Mouse (Mus musculus) hindbrain, embryonic 13.5 days (tissue): ENCODE measurements around the gene Ehf. TPM values are rescaled to one million over a fixed set of nuclear protein-coding genes. Genes with fewer than 3 reads are reported as not detected.

Source experiments
- ATAC-seq: fragments of 200-750 bp; cut with Nextera tagmentation; 2 replicates; pipeline ENCODE4 v1.8.0; 2017; ENCODE audit warnings: moderate TSS enrichment; ENCODE audit not compliant: low FRiP score
- H3K27ac ChIP-seq: fragments of 300-500 bp; sonication (generic); 2 replicates; pipeline ENCODE4 v1.5.1; 2015; ENCODE audit warnings: inconsistent platforms, mild to moderate bottlenecking, moderate library complexity
- H3K27me3 ChIP-seq: fragments of 300-500 bp; sonication (generic); 2 replicates; pipeline ENCODE4 v1.6.1; 2015; ENCODE audit warnings: mild to moderate bottlenecking, inconsistent platforms
- H3K36me3 ChIP-seq: fragments of 300-500 bp; sonication (generic); 2 replicates; pipeline ENCODE4 v1.6.1; 2015; ENCODE audit warnings: mild to moderate bottlenecking, inconsistent platforms
- H3K4me1 ChIP-seq: fragments of 300-500 bp; sonication (generic); replicated peaks from 2 replicates; pipeline ENCODE4 v1.6.1; 2015; ENCODE audit warnings: inconsistent platforms
- H3K4me2 ChIP-seq: fragments of 300-500 bp; sonication (generic); 2 replicates; pipeline ENCODE4 v1.6.1; 2015; ENCODE audit warnings: inconsistent platforms, mild to moderate bottlenecking, moderate library complexity
- H3K4me3 ChIP-seq: fragments of 300-500 bp; sonication (generic); 2 replicates; pipeline ENCODE4 v1.5.1; 2015; ENCODE audit warnings: mild to moderate bottlenecking, inconsistent platforms
- H3K9ac ChIP-seq: fragments of 300-500 bp; sonication (generic); 2 replicates; pipeline ENCODE4 v1.6.1; 2015; ENCODE audit warnings: mild to moderate bottlenecking, inconsistent platforms
- H3K9me3 ChIP-seq: fragments of 300-500 bp; sonication (generic); 2 replicates; pipeline ENCODE4 v1.6.1; 2016; ENCODE audit warnings: inconsistent platforms
- WGBS: fragments of 180-500 bp; shearing (Covaris S2); methylation state at CpG from one replicate; pipeline ENCODE4 v1.1.7; 2015; 5-methylcytosine and 5-hydroxymethylcytosine counted together
- polyA plus RNA-seq: library from polyadenylated mRNA; unstranded; fragments of >200 nt; fragmentation: Nextera tagmentation; extraction: Ambion mirVana; gene quantifications from 2 replicates; pipeline ENCODE4 v1.2.1, GENCODE M21; 2015

The Ehf gene
- polyA plus RNA-seq, 1 experiment from 2014 or later, result 0.13 TPM

DNA sequence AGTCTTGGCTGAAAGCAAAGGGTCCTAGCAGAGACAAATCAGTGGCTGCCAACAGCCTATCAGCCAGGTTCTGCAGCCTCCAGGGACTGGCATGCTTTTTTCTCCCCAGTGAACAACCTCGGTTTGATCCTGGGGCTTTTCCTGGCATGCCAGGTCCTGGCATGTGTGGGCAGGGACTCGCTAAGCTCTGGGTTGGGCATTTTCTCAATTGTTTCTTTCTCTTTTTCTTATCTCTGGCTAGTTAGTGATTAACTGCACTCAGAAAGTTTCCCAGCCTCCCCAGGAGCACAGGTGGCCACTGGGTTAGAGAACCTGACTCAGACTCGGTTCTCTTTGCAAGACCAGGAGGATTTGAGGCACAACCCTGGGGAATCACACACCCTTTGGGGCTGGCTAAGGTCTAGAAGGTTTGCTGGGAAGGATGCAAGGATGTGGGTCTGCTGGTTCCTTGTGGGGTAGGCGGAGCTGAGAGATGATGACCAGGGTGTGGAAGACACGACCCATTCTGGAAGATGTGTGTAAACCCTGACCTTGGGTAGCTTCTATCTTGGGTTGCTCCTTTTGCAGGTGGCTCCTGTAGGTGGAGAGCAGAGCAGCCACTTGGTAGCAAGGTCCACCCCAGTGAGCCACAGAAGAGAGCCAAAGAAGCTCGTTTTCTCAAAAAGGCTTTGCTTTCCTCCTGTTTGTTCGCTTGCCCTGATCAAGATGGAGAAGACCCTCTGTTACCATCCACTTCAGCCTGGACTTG, 22.4 kb upstream of the Ehf start:
- no peak overlapping the region for H3K4me3 ChIP-seq
- H3K9me3 ChIP-seq, result no peaks in the 10 kb centered on the region
- ATAC-seq, result no peak
- H3K27me3 ChIP-seq, result no peaks in the 10 kb centered on the region
- no peaks in the 10 kb centered on the region for H3K36me3 ChIP-seq
- H3K4me1 ChIP-seq, result no peaks in the 10 kb centered on the region
- no peak overlapping the region for H3K4me2 ChIP-seq
- 80% methylated on average over 7 of the region's 7 CpGs for WGBS
- no peak overlapping the region for H3K9ac ChIP-seq
- no peak overlapping the region for H3K27ac ChIP-seq

DNA sequence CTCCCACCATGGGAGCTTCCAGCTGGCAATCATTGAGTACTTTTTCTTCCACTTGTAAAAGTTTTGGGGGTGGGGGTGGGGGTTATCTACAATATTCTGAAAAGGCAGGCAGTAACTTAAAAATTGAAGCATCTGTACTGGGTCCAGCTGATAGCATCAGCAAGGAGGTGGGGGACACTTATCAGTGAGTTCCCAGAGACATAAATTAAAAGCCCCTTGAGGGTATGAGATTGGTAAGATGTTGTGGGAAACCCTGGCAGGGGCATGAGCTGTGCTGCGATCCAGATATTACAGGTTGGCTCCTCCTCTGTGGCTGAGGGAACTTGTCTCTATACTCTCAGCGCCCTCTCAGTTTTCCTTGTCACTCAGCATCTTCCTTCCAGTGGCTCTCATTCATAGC, 21.2 kb upstream of the Ehf start:
- Histone ChIP-seq H3K4me1 (no peaks in the 10 kb centered on the region), H3K36me3 (no peaks in the 10 kb centered on the region), H3K9ac (no peak overlapping the region), H3K9me3 (no peaks in the 10 kb centered on the region), H3K27me3 (no peaks in the 10 kb centered on the region), H3K4me2 (no peak overlapping the region), H3K4me3 (no peak overlapping the region), H3K27ac (no peak overlapping the region)
- ATAC-seq, result no peak
- WGBS, result 73% methylated on average over 2 of the region's 2 CpGs

DNA sequence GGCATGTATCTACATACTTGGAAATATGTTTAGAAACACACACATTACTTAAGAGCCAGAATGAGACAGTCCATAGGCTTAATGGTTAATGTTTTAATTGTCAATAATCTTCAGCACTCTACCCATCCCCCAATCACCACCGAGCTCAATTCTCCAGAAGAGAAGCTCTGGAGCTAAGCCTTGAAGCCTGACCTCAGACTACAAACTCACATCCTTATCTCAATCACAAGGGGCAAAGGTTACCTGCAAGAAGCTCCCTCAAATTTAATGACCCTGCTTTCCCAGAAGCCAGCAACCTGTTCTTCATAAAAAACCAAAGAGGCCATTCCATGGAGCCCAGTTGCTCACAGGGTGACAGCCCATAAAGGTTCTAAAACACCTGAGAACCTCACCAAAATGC, 19.1 kb upstream of the Ehf start:
- WGBS, result 77% methylated on average over 1 of the region's 1 CpGs
- no peaks in the 10 kb centered on the region for H3K36me3 ChIP-seq
- H3K9me3 ChIP-seq, result no peaks in the 10 kb centered on the region
- H3K9ac ChIP-seq, result no peak overlapping the region
- no peak overlapping the region for H3K4me2 ChIP-seq
- H3K4me3 ChIP-seq, result no peak overlapping the region
- ATAC-seq, result no peak
- no peak overlapping the region for H3K27ac ChIP-seq
- no peaks in the 10 kb centered on the region for H3K4me1 ChIP-seq
- no peaks in the 10 kb centered on the region for H3K27me3 ChIP-seq

DNA sequence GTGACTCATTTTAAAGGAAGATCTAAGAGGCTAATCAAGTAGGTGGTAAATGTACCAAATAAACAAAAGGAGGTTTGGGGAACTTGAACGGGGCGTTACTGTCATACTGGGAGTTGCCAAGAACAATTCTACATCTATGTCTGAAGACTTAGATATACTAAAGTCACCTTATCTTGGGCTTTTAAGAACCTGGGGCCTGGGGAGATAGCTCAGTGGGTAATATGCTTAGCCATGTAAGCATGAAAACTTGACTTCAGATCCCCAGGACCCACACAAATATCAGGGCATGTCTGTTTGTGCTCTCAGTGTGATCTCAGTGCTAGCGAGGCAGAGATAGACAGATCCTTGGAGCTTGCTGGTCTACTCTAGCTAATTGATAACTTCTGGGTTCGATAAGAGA, 18.6 kb upstream of the Ehf start:
- no peaks in the 10 kb centered on the region for H3K36me3 ChIP-seq
- H3K27ac ChIP-seq, result no peak overlapping the region
- ATAC-seq, result no peak
- WGBS, result 91% methylated on average over 4 of the region's 4 CpGs
- no peak overlapping the region for H3K4me2 ChIP-seq
- H3K4me1 ChIP-seq, result no peaks in the 10 kb centered on the region
- no peak overlapping the region for H3K4me3 ChIP-seq
- no peaks in the 10 kb centered on the region for H3K9me3 ChIP-seq
- H3K27me3 ChIP-seq, result no peaks in the 10 kb centered on the region
- H3K9ac ChIP-seq, result no peak overlapping the region

DNA sequence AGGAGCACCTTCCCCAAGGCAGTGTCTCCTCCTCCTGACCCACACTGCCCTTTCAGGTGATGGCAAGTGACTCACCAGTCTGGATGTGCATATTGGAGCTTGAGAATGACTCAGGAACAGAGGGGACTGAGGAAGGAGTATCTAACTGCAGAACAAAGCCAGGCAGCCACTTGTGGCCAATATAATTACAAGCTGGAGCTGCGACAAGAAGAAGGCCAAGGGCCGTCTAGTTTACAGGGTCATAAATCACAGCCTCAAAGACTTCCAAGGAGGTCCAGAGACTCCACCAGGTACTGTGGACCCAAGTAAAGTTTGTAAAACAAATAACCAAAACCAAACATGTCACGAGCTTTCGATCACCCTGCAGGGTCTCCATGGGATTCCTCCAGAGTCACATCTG, 10.9 kb upstream of the Ehf start:
- Histone ChIP-seq H3K27ac (no peak overlapping the region), H3K4me2 (no peak overlapping the region), H3K4me3 (no peak overlapping the region), H3K9ac (no peak overlapping the region), H3K9me3 (no peaks in the 10 kb centered on the region), H3K36me3 (no peaks in the 10 kb centered on the region), H3K4me1 (no peaks in the 10 kb centered on the region), H3K27me3 (no peaks in the 10 kb centered on the region)
- ATAC-seq, result no peak
- 81% methylated on average over 4 of the region's 4 CpGs for WGBS

DNA sequence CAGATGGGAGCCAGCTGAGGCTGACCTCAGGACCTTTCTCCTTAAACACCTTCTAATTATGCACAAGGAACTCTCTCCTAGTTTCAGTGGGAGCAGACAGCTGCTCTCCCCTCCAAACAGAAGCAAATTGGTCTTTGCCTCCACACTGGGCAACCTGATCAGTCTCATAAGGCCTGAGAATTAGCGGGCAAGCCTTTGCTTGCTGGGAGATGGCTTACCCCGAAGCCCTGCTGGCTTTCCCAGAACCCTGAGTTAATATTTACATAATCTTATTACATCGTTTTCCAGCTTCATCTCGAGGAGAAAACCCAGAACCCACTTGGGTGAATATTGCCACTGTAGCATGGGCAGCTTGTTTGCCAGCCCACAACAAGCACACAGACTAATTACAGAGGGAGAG, 9.6 kb upstream of the Ehf start:
- no peaks in the 10 kb centered on the region for H3K27me3 ChIP-seq
- H3K4me1 ChIP-seq, result no peaks in the 10 kb centered on the region
- no peaks in the 10 kb centered on the region for H3K9me3 ChIP-seq
- no peak overlapping the region for H3K4me3 ChIP-seq
- H3K36me3 ChIP-seq, result no peaks in the 10 kb centered on the region
- H3K27ac ChIP-seq, result no peak overlapping the region
- H3K4me2 ChIP-seq, result no peak overlapping the region
- 59% methylated on average over 4 of the region's 4 CpGs for WGBS
- H3K9ac ChIP-seq, result no peak overlapping the region
- no peak for ATAC-seq

DNA sequence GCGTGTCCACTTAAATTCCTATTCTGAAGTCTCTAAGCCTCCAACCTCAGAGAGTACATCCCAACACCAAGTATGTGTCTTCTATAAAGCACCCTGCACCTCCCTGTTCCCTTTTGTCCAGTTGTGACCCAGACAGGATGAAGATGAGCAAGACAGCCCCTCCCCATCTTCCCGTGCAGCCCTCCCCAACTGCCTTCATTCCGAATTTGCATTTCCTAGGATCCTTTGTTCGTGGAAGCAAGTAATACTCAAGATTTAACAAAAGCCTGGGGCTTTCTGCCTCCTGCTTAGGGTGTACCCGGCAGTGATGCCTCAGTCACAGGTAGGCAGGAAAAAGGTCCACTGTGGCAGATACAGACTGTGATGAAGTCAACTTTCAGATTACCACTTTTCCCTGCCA, 7.6 kb upstream of the Ehf start:
- Histone ChIP-seq H3K27me3 (no peaks in the 10 kb centered on the region), H3K4me1 (no peaks in the 10 kb centered on the region), H3K4me2 (no peak overlapping the region), H3K4me3 (no peak overlapping the region), H3K27ac (no peak overlapping the region), H3K9me3 (no peaks in the 10 kb centered on the region), H3K9ac (no peak overlapping the region), H3K36me3 (no peaks in the 10 kb centered on the region)
- no peak for ATAC-seq
- 38% methylated on average over 5 of the region's 5 CpGs for WGBS

DNA sequence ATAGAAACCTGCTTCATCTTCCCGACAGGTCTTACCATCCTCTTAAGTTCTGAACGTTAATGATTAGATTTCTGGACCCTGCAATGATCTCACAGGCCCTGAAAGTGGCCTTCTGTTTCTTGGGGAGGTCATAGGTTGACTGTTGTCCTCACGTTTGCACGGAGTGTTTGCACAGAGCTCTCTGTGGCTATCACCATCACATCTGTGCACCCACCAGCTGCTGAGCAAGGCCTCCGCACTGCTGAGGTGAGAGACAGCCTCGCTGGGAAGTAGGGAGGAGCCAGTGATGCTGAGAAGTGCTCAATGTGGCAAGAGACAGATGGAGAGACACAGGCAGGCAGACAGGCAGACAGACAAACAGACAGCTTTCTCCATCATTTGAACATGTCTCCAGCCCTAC, 3.6 kb upstream of the Ehf start:
- H3K4me3 ChIP-seq, result no peak overlapping the region
- no peak overlapping the region for H3K9ac ChIP-seq
- no peaks in the 10 kb centered on the region for H3K9me3 ChIP-seq
- no peak overlapping the region for H3K4me2 ChIP-seq
- 54% methylated on average over 6 of the region's 6 CpGs for WGBS
- no peak for ATAC-seq
- H3K27ac ChIP-seq, result no peak overlapping the region
- H3K27me3 ChIP-seq, result no peaks in the 10 kb centered on the region
- H3K4me1 ChIP-seq, result no peaks in the 10 kb centered on the region
- no peaks in the 10 kb centered on the region for H3K36me3 ChIP-seq

DNA sequence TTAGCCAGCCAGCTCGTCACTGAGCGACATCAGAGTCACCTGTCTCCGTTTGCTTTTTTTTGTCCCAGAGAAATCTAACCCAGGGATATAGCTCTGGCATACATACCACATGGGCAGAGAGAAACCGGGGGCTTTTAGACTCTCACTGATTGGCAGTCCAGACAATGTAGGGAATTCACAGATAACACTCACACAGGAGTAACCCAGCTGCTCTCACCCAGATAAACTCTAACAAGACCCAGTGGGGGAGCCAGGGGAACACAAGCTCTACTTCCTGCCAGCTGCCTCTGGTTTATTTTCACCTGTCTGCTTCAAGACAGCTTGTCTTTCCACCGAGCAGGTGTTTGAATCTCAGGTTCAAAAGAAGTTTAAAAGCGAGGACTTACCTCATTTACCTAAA, 409 bp downstream of the Ehf start:
- H3K9me3 ChIP-seq, result no peaks in the 10 kb centered on the region
- H3K4me3 ChIP-seq, result no peak overlapping the region
- no peak overlapping the region for H3K27ac ChIP-seq
- no peak for ATAC-seq
- H3K27me3 ChIP-seq, result no peaks in the 10 kb centered on the region
- no peak overlapping the region for H3K9ac ChIP-seq
- 64% methylated on average over 6 of the region's 6 CpGs for WGBS
- H3K4me1 ChIP-seq, result no peaks in the 10 kb centered on the region
- H3K4me2 ChIP-seq, result no peak overlapping the region
- H3K36me3 ChIP-seq, result no peaks in the 10 kb centered on the region

DNA sequence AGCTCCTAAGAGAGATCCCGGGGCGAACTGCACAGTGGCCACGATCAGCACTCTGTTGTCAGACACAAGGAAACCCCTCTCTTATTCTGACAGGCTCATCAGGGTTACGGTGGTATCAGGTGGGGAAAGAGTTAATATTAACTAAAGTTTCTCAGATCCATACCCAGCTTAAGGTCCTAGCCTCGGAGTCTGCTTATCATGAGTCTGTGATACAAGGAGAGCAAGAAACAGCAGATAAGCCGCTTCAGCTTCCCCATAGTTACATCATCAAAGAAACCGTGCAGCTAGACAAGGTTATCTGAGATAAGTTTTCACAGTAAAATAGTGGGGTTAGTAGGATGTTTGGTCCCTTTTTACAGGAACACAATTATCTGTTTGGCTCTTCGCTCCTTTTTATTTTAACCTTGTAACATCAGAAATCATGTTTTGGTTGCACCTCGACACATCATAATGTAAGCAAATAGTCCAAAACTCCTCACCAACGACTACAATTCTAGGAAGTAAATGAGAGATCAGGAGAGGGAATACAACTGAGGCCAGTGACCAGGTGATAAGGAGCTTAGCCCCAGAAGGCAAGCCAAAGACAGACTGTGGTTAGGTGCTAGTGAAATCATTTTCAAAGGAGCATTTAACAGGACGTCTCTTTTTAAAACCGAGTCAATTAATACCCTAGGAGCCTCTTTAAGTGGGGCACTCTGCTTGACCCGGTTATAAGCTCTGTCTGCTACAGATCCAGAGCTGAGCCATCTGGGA, 4.2 kb downstream of the Ehf start:
- Histone ChIP-seq H3K9me3 (no peaks in the 10 kb centered on the region), H3K36me3 (no peaks in the 10 kb centered on the region), H3K27ac (no peak overlapping the region), H3K4me2 (no peak overlapping the region), H3K9ac (no peak overlapping the region), H3K4me1 (0 out of 2 replicates have a peak, but pooled peaks cover 2% of the 10 kb centered on the region), H3K27me3 (no peaks in the 10 kb centered on the region), H3K4me3 (no peak overlapping the region)
- no peak for ATAC-seq
- 88% methylated on average over 13 of the region's 13 CpGs for WGBS

DNA sequence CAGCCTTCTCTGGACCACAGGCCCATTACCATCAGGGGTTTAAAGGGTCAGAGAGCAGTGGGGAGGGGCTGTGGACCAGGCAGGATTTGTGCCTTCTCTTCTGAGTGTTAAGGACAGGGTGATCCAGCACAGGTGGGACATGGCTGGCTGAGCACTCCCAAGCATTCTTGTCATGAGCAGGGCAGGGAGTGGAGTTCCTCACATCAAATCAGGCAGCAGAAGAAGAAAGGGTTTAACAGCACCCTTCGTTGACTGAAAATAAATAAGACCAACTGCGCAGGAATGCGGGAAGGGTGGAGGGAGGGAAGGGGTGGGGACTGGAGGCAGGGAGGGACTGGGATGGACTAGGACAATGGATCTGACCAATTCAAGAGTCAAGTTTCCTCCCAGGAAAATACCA, 8.6 kb downstream of the Ehf start:
- no peak overlapping the region for H3K9ac ChIP-seq
- no peaks in the 10 kb centered on the region for H3K27me3 ChIP-seq
- H3K9me3 ChIP-seq, result no peaks in the 10 kb centered on the region
- no peak overlapping the region for H3K4me3 ChIP-seq
- peaks cover 2% of the 10 kb centered on the region; the same call in 1 of the 2 replicates for H3K4me1 ChIP-seq
- no peak for ATAC-seq
- WGBS, result 8% methylated on average over 3 of the region's 3 CpGs
- H3K36me3 ChIP-seq, result no peaks in the 10 kb centered on the region
- H3K4me2 ChIP-seq, result no peak overlapping the region
- no peak overlapping the region for H3K27ac ChIP-seq

DNA sequence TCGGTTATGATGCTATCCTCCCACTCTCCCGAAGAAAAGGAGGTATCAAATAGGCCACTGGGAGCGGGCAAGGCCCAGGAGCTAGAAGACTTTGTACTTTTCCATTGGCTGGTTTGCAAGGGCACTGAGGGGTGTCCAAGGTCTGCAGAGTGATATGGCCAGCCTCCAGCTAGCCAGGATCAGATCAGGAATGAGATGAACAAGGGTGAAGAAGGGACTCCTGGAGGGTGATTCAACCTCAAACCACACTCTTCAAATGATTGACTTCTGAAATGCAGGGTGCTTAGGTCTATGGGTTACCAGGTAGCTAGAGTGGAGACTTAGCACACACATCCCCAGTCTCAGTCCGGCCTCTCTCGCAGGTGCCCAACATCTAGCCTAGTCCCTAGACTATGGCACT, 9.3 kb downstream of the Ehf start:
- ATAC-seq, result no peak
- no peak overlapping the region for H3K4me2 ChIP-seq

DNA sequence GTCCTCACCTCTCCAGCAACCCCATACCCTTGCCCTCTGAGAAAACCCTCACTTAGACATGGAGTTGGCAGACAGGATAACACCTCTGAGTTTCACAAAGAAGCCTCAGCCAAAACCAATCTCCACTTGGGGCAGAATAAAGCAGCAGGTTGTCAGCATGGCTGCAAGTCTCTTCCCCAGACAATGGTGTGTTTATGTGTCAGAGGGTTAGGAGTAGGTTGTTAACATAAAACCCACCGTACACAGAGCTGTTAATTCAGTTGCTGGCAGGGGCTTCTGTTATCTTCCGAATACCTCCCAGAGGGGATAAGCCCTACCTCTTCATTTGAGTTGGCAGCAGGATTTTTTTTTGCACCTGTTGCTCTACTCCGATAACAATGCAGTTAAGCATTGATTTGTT, 9.9 kb downstream of the Ehf start:
- no peak overlapping the region for H3K9ac ChIP-seq
- H3K4me3 ChIP-seq, result no peak overlapping the region
- H3K4me1 ChIP-seq, result peaks cover 2% of the 10 kb centered on the region; the same call in 1 of the 2 replicates
- no peaks in the 10 kb centered on the region for H3K9me3 ChIP-seq
- no peaks in the 10 kb centered on the region for H3K36me3 ChIP-seq
- no peak overlapping the region for H3K27ac ChIP-seq
- ATAC-seq, result no peak
- H3K27me3 ChIP-seq, result no peaks in the 10 kb centered on the region
- H3K4me2 ChIP-seq, result no peak overlapping the region
- WGBS, result 45% methylated on average over 3 of the region's 3 CpGs

More for the DNA sequence above, 9.3 kb downstream of the Ehf start:
- H3K4me1 ChIP-seq, result peaks cover 2% of the 10 kb centered on the region; the same call in 1 of the 2 replicates
- no peaks in the 10 kb centered on the region for H3K36me3 ChIP-seq
- H3K9me3 ChIP-seq, result no peaks in the 10 kb centered on the region
- no peak overlapping the region for H3K9ac ChIP-seq
- no peak overlapping the region for H3K27ac ChIP-seq
- 87% methylated on average over 5 of the region's 5 CpGs for WGBS
- H3K27me3 ChIP-seq, result no peaks in the 10 kb centered on the region
- H3K4me3 ChIP-seq, result no peak overlapping the region
